Mouse (Mus musculus) heart, postnatal 0 days (tissue): ENCODE measurements around the gene Mrpl20. TPM values are rescaled to one million over a fixed set of nuclear protein-coding genes. Genes with fewer than 3 reads are reported as not detected.

Experiments used
- ATAC-seq: fragments of 200-750 bp; cut with Nextera tagmentation; 2 replicates; pipeline ENCODE4 v1.8.0; 2017; ENCODE audit warnings: low read depth, moderate number of reproducible peaks, moderate library complexity; ENCODE audit not compliant: insufficient read depth
- DNase-seq: peaks from one replicate; pipeline ENCODE4 v3.0.0-alpha.2; 2016; ENCODE audit warnings: low spot score
- H3K27ac ChIP-seq: fragments of 300-500 bp; sonication (generic); 2 replicates; pipeline ENCODE4 v1.5.1; 2014; ENCODE audit warnings: low read depth, mild to moderate bottlenecking
- H3K27me3 ChIP-seq: fragments of 300-500 bp; sonication (generic); 2 replicates; pipeline ENCODE4 v1.6.1; 2014; ENCODE audit warnings: low read length, mixed read lengths; ENCODE audit not compliant: control insufficient read depth, insufficient read depth
- H3K36me3 ChIP-seq: fragments of 300-500 bp; sonication (generic); replicated peaks from 2 replicates; pipeline ENCODE4 v1.6.1; 2014; ENCODE audit warnings: low read length, mixed read lengths; ENCODE audit not compliant: control insufficient read depth, insufficient read depth
- H3K4me1 ChIP-seq: fragments of 300-500 bp; sonication (generic); 2 replicates; pipeline ENCODE4 v1.6.1; 2014; ENCODE audit warnings: antibody characterized with exemption; ENCODE audit not compliant: control insufficient read depth, insufficient read depth
- H3K4me2 ChIP-seq: fragments of 300-500 bp; sonication (generic); 2 replicates; pipeline ENCODE4 v1.6.1; 2014; ENCODE audit warnings: low read depth, mild to moderate bottlenecking, low read length, moderate library complexity
- H3K4me3 ChIP-seq: fragments of 300-500 bp; sonication (generic); 2 replicates; pipeline ENCODE4 v1.5.1; 2014; ENCODE audit warnings: low read depth, low read length
- H3K9ac ChIP-seq: fragments of 300-500 bp; sonication (generic); replicated peaks from 2 replicates; pipeline ENCODE4 v1.6.1; 2014; ENCODE audit warnings: low read depth, low read length, mixed read lengths
- H3K9me3 ChIP-seq: fragments of 300-500 bp; sonication (generic); replicated peaks from 2 replicates; pipeline ENCODE4 v1.6.1; 2016; ENCODE audit warnings: low read length; ENCODE audit not compliant: control insufficient read depth
- CTCF ChIP-seq: IDR thresholded peaks from 2 replicates; pipeline ENCODE4 v1.5.1; 2016; ENCODE audit warnings: antibody characterized with exemption, control low read depth, low read depth
- EP300 ChIP-seq: IDR thresholded peaks from 2 replicates; pipeline ENCODE4 v1.6.1; 2016; ENCODE audit warnings: antibody characterized with exemption, low read depth
- WGBS: fragments of 180-500 bp; shearing (Covaris S2); extraction: QIAGEN DNeasy Blood & Tissue Kit; methylation state at CpG from one replicate; pipeline ENCODE4 v1.1.7; 2014; 5-methylcytosine and 5-hydroxymethylcytosine counted together
- polyA plus RNA-seq: library from polyadenylated mRNA; unstranded; fragments of >200 nt; fragmentation: Nextera tagmentation; extraction: Ambion mirVana; gene quantifications from 2 replicates; pipeline ENCODE4 v1.2.1, GENCODE M21; 2015
- total RNA-seq: library from RNA; depleted of rRNA; stranded (reverse); fragments of >200 nt; gene quantifications from 2 replicates; pipeline ENCODE4 v1.2.3, GENCODE M21; 2014; ENCODE audit warnings: low replicate concordance; rRNA removed

Gene Mrpl20
- 32.2 and 91.4 TPM in 2 replicates for total RNA-seq
- polyA plus RNA-seq: 188 and 207 TPM in 2 replicates

DNA sequence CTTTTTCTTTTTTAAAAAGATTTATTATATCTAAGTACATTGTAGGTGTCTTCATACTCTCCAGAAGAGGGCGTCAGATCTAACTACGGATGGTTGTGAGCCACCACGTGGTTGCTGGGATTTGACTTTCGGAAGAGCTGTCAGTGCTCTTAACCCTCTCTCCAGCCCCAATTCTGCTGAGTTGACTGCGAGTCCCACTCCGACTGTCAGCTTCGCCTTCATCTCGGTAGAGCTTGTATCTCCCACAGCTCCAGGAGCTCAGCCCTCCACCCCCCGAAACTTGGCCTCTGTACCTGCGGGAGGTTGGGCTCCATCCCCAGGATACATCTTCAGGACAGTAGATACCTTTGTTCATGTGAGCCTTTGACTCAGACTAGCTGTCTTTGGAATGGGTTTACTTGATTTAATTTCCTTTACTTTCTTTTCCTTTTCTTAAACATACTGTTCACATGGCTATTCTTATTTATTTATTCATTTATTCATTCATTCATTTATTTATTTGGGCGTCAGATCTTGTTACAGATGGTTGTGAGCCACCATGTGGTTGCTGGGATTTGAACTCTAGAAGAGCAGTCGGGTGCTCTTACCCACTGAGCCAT, at the start of gene Mrpl20:
TSS of gene Mrpl20 (plus strand) at position 138 of the 599 bp plus-strand sequence.
- 6% methylated on average over 12 of the region's 12 CpGs for WGBS
- Histone ChIP-seq H3K4me1 (peaks cover 16% of the 10 kb centered on the region), H3K9ac (peak within 1 kb of the TSS; percentile 83), H3K4me2 (peak within 1 kb of the TSS; percentile 85), H3K9me3 (no peaks in the 10 kb centered on the region), H3K4me3 (peak within 1 kb of the TSS; percentile 84), H3K36me3 (peaks cover 23% of the 10 kb centered on the region), H3K27me3 (no peaks in the 10 kb centered on the region), H3K27ac (peak within 1 kb of the TSS; percentile 73)
- no peak for TF ChIP-seq CTCF
- no peak for TF ChIP-seq EP300
- DNase-seq (no peak), ATAC-seq (peak; percentile 40; the same call in 1 of the 2 replicates)

GRCm38 (mm10) chr4:155757011-155757410, 45.7 kb upstream of the Mrpl20 start:
- peak overlapping the region; percentile 18; the same call in 1 of the 2 replicates for H3K9ac ChIP-seq
- no peaks in the 10 kb centered on the region for H3K9me3 ChIP-seq
- no peak for TF ChIP-seq EP300
- TF ChIP-seq CTCF: no peak
- H3K4me3 ChIP-seq: 0 out of 2 replicates have a peak overlapping the region, but pooled peaks have one; percentile 6
- peak overlapping the region; percentile 26 for H3K4me2 ChIP-seq
- peaks cover 36% of the 10 kb centered on the region for H3K4me1 ChIP-seq
- 49% methylated on average over 12 of the region's 12 CpGs for WGBS
- peak; percentile 59 for DNase-seq
- ATAC-seq: no peak
- no peaks in the 10 kb centered on the region for H3K27me3 ChIP-seq
- peak overlapping the region; percentile 33; the same call in 1 of the 2 replicates for H3K27ac ChIP-seq
- H3K36me3 ChIP-seq: peaks cover 56% of the 10 kb centered on the region

- TF ChIP-seq CTCF (peak; percentile 37), EP300 (no peak)
- whole genome bisulfite sequencing: 1% methylated on average over 10 of the region's 10 CpGs
- peaks cover 36% of the 10 kb centered on the region for H3K4me1 ChIP-seq
- H3K27ac ChIP-seq: peak overlapping the region; percentile 80
- no peaks in the 10 kb centered on the region for H3K9me3 ChIP-seq
- no peaks in the 10 kb centered on the region for H3K27me3 ChIP-seq
- DNase-seq: peak; percentile 49
- peak overlapping the region; percentile 66 for H3K9ac ChIP-seq
- peak overlapping the region; percentile 66 for H3K4me3 ChIP-seq
- H3K4me2 ChIP-seq: peak overlapping the region; percentile 94
- peaks cover 27% of the 10 kb centered on the region for H3K36me3 ChIP-seq
- peak; percentile 2; the same call in 1 of the 2 replicates for ATAC-seq
These were observed 42.6 kb upstream of the Mrpl20 start for GRCm38 (mm10) chr4:155759862-155760612.

GRCm38 (mm10) chr4:155760613-155761355, 41.9 kb upstream of the Mrpl20 start, which contains the start of gene Atad3a:
Gene Atad3a (minus strand): TSS chr4:155761093.
- Histone ChIP-seq H3K4me3 (peak within 1 kb of the TSS; percentile 66), H3K27ac (peak within 1 kb of the TSS; percentile 80), H3K4me2 (peak within 1 kb of the TSS; percentile 94), H3K27me3 (no peaks in the 10 kb centered on the region), H3K9ac (peak within 1 kb of the TSS; percentile 66), H3K4me1 (peaks cover 36% of the 10 kb centered on the region), H3K36me3 (peaks cover 20% of the 10 kb centered on the region), H3K9me3 (no peaks in the 10 kb centered on the region)
- no peak for TF ChIP-seq CTCF
- TF ChIP-seq EP300: peak; percentile 42; the same call in 1 of the 2 replicates
- under 1% methylated on average over 58 of the region's 68 CpGs for WGBS
- peak; percentile 96 for DNase-seq
- ATAC-seq: peak; percentile 97
